Mouse (Mus musculus) erythroblast, embryonic 14.5 days (primary cell): ENCODE measurements around the gene Wdr73.

Experiments used
- GATA1 ChIP-seq: IDR thresholded peaks from 2 replicates; pipeline ENCODE4 v1.6.1; 2012; ENCODE audit warnings: low read length, inconsistent platforms, mixed read lengths
- TAL1 ChIP-seq: IDR thresholded peaks from 3 replicates; pipeline ENCODE4 v1.6.1; 2012; ENCODE audit warnings: low read length, inconsistent platforms, mixed read lengths

GRCm38 (mm10) chr7:80865521-80865920 is 35.5 kb downstream of the Wdr73 start:
- TF ChIP-seq GATA1 (no peak), TAL1 (no peak)
